ENCODE assay signal across 8 mouse cellular contexts in the genomic region with DNA sequence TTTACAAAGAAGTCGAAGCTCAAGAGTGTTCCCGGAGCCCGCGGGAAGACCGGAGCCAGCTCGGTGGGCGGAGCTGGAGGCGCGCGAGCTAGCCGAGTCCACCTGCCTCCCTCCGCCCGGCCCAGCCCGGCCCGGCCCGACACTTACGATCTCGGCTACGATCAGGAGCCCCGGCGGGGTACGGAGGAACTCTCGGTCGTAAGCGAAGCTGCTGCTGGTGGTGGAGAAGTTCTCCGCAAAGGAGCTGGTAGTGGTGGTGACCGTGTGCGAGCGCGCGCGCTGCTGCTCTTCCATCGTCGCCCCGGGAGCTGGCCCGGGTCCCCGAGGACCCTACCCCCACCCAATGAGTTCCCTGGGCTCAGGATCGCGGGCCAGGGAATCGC. TPM values are rescaled to one million over a fixed set of nuclear protein-coding genes. Genes with fewer than 3 reads are reported as not detected.
DNase-seq lines count a peak whose midpoint lies in the region; ATAC-seq and TF ChIP-seq lines count a peak whose summit lies in the region.

No protein-coding gene starts in this region.

- peaks cover 2% of the 10 kb centered on the region; the same call in 1 of the 2 replicates for H3K4me1 ChIP-seq in bone marrow macrophage, adult 2 months (ENCODE audit: control insufficient read depth, insufficient read depth, low read length)
- peaks cover 10% of the 10 kb centered on the region for H3K4me1 ChIP-seq in forebrain, embryonic 15.5 days
- no peaks in the 10 kb centered on the region for H3K4me1 ChIP-seq in intestine, embryonic 14.5 days (replicated peaks; ENCODE audit: control insufficient read depth, insufficient read depth, low read length)
- 0 out of 2 replicates have a peak, but pooled peaks cover 9% of the 10 kb centered on the region for H3K4me1 ChIP-seq in liver, embryonic 12.5 days
- H3K4me1 ChIP-seq in midbrain, embryonic 16.5 days (ENCODE audit: control insufficient read depth, insufficient read depth, low read length): peaks cover 2% of the 10 kb centered on the region; the same call in 1 of the 2 replicates

- TF ChIP-seq POLR2A in bone marrow macrophage, adult 2 months (IDR thresholded peaks at IDR 0.05; ENCODE audit: borderline replicate concordance, low read depth, low read length): no peak

- ATAC-seq in forebrain, embryonic 15.5 days (replicated peaks): peak; percentile 57
- peak; percentile 72 for ATAC-seq in intestine, embryonic 14.5 days (replicated peaks; ENCODE audit: low FRiP score, low TSS enrichment, low read depth)
- peak; percentile 31 for ATAC-seq in liver, embryonic 12.5 days
- peak; percentile 54 for ATAC-seq in midbrain, embryonic 16.5 days

- H3K27me3 ChIP-seq in forebrain, embryonic 15.5 days: no peaks in the 10 kb centered on the region
- H3K27me3 ChIP-seq in intestine, embryonic 14.5 days (replicated peaks; ENCODE audit: control insufficient read depth, insufficient read depth, low read length): peaks cover 7% of the 10 kb centered on the region; the same call in 1 of the 2 replicates
- H3K27me3 ChIP-seq in liver, embryonic 12.5 days (replicated peaks): peaks cover 35% of the 10 kb centered on the region
- H3K27me3 ChIP-seq in midbrain, embryonic 16.5 days (ENCODE audit: control insufficient read depth, insufficient read depth, low read depth, low read length): peaks cover 21% of the 10 kb centered on the region

- H3K27ac ChIP-seq in layer of hippocampus, adult 2 months: peak overlapping the region; percentile 65; the same call in 1 of the 2 replicates
- H3K27ac ChIP-seq in bone marrow macrophage, adult 2 months (ENCODE audit: insufficient read depth, low read depth, low read length): no peak overlapping the region
- no peak overlapping the region for H3K27ac ChIP-seq in forebrain, embryonic 15.5 days (replicated peaks)
- peak overlapping the region; percentile 38; the same call in 1 of the 2 replicates for H3K27ac ChIP-seq in intestine, embryonic 14.5 days (ENCODE audit: low read depth)
- no peak overlapping the region for H3K27ac ChIP-seq in liver, embryonic 12.5 days
- no peak overlapping the region for H3K27ac ChIP-seq in midbrain, embryonic 16.5 days (ENCODE audit: low read length)

- H3K9ac ChIP-seq in forebrain, embryonic 15.5 days (replicated peaks): peak overlapping the region; percentile 50
- peak overlapping the region; percentile 57 for H3K9ac ChIP-seq in intestine, embryonic 14.5 days (ENCODE audit: low read length)
- H3K9ac ChIP-seq in liver, embryonic 12.5 days: peak overlapping the region; percentile 51
- peak overlapping the region; percentile 68 for H3K9ac ChIP-seq in midbrain, embryonic 16.5 days (ENCODE audit: low read depth, low read length)

- no peaks in the 10 kb centered on the region for H3K36me3 ChIP-seq in forebrain, embryonic 15.5 days
- H3K36me3 ChIP-seq in intestine, embryonic 14.5 days (ENCODE audit: control insufficient read depth, insufficient read depth, low read length): no peaks in the 10 kb centered on the region
- H3K36me3 ChIP-seq in liver, embryonic 12.5 days: peaks cover 2% of the 10 kb centered on the region; the same call in 1 of the 2 replicates
- no peaks in the 10 kb centered on the region for H3K36me3 ChIP-seq in midbrain, embryonic 16.5 days (ENCODE audit: control insufficient read depth, insufficient read depth, low read length)

- peak overlapping the region; percentile 99 for H3K4me2 ChIP-seq in forebrain, embryonic 15.5 days (replicated peaks)
- H3K4me2 ChIP-seq in intestine, embryonic 14.5 days (ENCODE audit: low read length): peak overlapping the region; percentile 91
- H3K4me2 ChIP-seq in liver, embryonic 12.5 days: peak overlapping the region; percentile 74
- peak overlapping the region; percentile 100 for H3K4me2 ChIP-seq in midbrain, embryonic 16.5 days (ENCODE audit: low read length)

- H3K4me3 ChIP-seq in layer of hippocampus, adult 2 months: peak overlapping the region; percentile 59
- H3K4me3 ChIP-seq in bone marrow macrophage, adult 2 months (ENCODE audit: insufficient read depth, low read length): peak overlapping the region; percentile 82
- H3K4me3 ChIP-seq in forebrain, embryonic 15.5 days: peak overlapping the region; percentile 70
- H3K4me3 ChIP-seq in intestine, embryonic 14.5 days (ENCODE audit: low read depth, low read length): peak overlapping the region; percentile 63
- peak overlapping the region; percentile 56 for H3K4me3 ChIP-seq in liver, embryonic 12.5 days
- H3K4me3 ChIP-seq in midbrain, embryonic 16.5 days (ENCODE audit: low read depth, low read length): peak overlapping the region; percentile 63

- TF ChIP-seq CTCF in layer of hippocampus, adult 2 months (conservative IDR thresholded peaks at IDR 0.05): no peak
- TF ChIP-seq CTCF in bone marrow macrophage, adult 2 months (IDR thresholded peaks at IDR 0.05; ENCODE audit: low read depth, low read length): no peak

- no peak for DNase-seq in layer of hippocampus, adult 2 months (ENCODE audit: low spot score in 2 of 2)
- no peak for DNase-seq in layer of hippocampus, adult 8-10 months (ENCODE audit: low spot score in 2 of 2)
- DNase-seq in intestine, embryonic 14.5 days (ENCODE audit: low spot score): peak; percentile 82
- peak; percentile 23 to 71 for DNase-seq in urinary bladder, postnatal 4 days (ENCODE audit: low spot score in 2 of 2)

- WGBS in forebrain, embryonic 15.5 days: under 1% methylated on average over 36 of the region's 40 CpGs
- WGBS in intestine, embryonic 14.5 days: under 1% methylated on average over 40 of the region's 40 CpGs
- 1% methylated on average over 37 of the region's 40 CpGs for WGBS in liver, embryonic 12.5 days (ENCODE audit: insufficient replicate concordance)
- WGBS in midbrain, embryonic 16.5 days: under 1% methylated on average over 38 of the region's 40 CpGs

- H3K9me3 ChIP-seq in forebrain, embryonic 15.5 days: no peaks in the 10 kb centered on the region
- H3K9me3 ChIP-seq in intestine, embryonic 14.5 days (ENCODE audit: control insufficient read depth, low read length): no peaks in the 10 kb centered on the region
- H3K9me3 ChIP-seq in liver, embryonic 12.5 days (replicated peaks): no peaks in the 10 kb centered on the region
- H3K9me3 ChIP-seq in midbrain, embryonic 16.5 days (replicated peaks; ENCODE audit: control insufficient read depth, low read length, poor library complexity, severe bottlenecking): no peaks in the 10 kb centered on the region

RNA-seq across cellular contexts. Expression of a gene that starts 0.3 kb away (rescaled TPM):
- total RNA-seq in layer of hippocampus, adult 2 months (2021): 1 to 10 TPM; 2.3 to 3.1 TPM
- total RNA-seq in layer of hippocampus, adult 8-10 months (2022): 1 to 10 TPM; 2.4 to 3.7 (median 2.5) TPM
- polyA plus RNA-seq in bone marrow macrophage, adult 2 months (2012; ENCODE audit: insufficient read depth, insufficient read length, missing spikeins): 0.85 and 1.7 TPM in 2 replicates
- 7.9 and 8.4 TPM in 2 replicates for polyA plus RNA-seq in forebrain, embryonic 15.5 days (2015; fragmentation: Nextera tagmentation; extraction: Ambion mirVana)
- polyA plus RNA-seq in intestine, embryonic 14.5 days (2014; fragmentation: Nextera tagmentation; extraction: Ambion mirVana): 34.7 and 42.4 TPM in 2 replicates
- polyA plus RNA-seq in liver, embryonic 12.5 days (2016; fragmentation: Nextera tagmentation; extraction: Ambion mirVana): 17.9 and 18.2 TPM in 2 replicates
- polyA plus RNA-seq in midbrain, embryonic 16.5 days (2015; fragmentation: Nextera tagmentation; extraction: Ambion mirVana): 8.3 and 8.5 TPM in 2 replicates

Comparison
In these comparisons a context has a peak if more than half of its experiments do, and no peak if none do; other contexts are left out.
1. DNase-seq: peak in intestine, embryonic 14.5 days (single experiment) and urinary bladder, postnatal 4 days (2 of 2); none in layer of hippocampus, adult 2 months (0 of 2) and layer of hippocampus, adult 8-10 months (0 of 2).
2. H3K27ac ChIP-seq: peak in layer of hippocampus, adult 2 months (single experiment) and intestine, embryonic 14.5 days (single experiment); none in bone marrow macrophage, adult 2 months (single experiment), forebrain, embryonic 15.5 days (single experiment), liver, embryonic 12.5 days (single experiment) and midbrain, embryonic 16.5 days (single experiment).
3. Peak in every context shown above with its lines, with median percentiles within 50 percentile points of each other: H3K4me3 ChIP-seq, ATAC-seq, H3K4me2 ChIP-seq and H3K9ac ChIP-seq.